In the genomic region with DNA sequence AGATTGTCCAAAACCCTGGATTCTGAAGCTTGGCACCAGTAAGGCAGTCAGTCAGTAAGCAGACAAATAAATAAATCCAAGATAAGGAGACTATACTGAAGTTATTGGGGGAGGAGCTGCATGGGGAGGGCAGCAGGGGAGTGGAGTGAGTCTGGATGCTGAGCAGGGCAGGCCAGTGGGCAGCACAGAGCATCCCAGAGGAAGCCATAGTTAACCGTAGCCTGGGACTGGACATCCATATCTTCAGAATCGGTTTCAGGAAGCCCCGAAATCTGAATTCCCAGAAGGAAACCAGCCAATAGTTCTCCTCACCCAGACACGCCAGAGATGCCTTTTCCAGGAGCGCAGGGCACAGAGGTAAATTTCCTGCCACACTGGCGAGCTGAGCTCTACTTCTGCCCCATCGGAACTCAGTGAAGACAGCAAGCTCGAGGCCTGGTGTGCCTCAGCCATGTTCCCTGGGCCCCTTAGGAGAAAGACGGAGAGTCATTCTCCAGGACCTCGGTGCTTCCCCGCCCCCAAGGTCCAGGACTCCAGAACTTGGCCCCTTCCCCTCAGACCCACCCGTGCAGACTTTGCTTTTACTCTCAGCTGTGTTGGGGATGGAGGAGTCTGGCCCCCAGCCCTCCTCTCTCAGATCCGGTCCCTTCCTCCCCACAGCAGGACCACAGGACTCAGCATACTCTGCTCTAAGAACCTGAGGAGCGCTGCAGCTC, we compare ENCODE assay signal across 9 mouse cellular contexts. TPM values are rescaled to one million over a fixed set of nuclear protein-coding genes. Genes with fewer than 3 reads are reported as not detected.
DNase-seq lines count a peak whose midpoint lies in the region; ATAC-seq lines count a peak whose summit lies in the region.
"Had no signal": no experiment of that assay in that cellular context is flagged by ENCODE, and none has a peak within 500 bp of the region (broad histone marks: within the 10 kb centered on the region; RNA-seq: fewer than 3 reads in every experiment).

No protein-coding gene starts in this region.

- ATAC-seq in kidney, embryonic 16.5 days (ENCODE audit: low FRiP score, low TSS enrichment), result no peak
- ATAC-seq in embryonic facial prominence, embryonic 12.5 days (ENCODE audit: insufficient number of reproducible peaks, insufficient read depth, low FRiP score, low TSS enrichment), result no peak
- ATAC-seq in intestine, embryonic 15.5 days, result no peak
- 0 out of 2 replicates have a peak, but pooled peaks have one; percentile 6 for ATAC-seq in neural tube, embryonic 13.5 days (ENCODE audit: low read depth)

- H3K4me2 ChIP-seq in kidney, embryonic 16.5 days (replicated peaks; ENCODE audit: low read depth, low read length), result peak overlapping the region; percentile 76
- peak overlapping the region; percentile 77 for H3K4me2 ChIP-seq in embryonic facial prominence, embryonic 12.5 days (replicated peaks)
- H3K4me2 ChIP-seq in intestine, embryonic 15.5 days (replicated peaks), result peak overlapping the region; percentile 76
- H3K4me2 ChIP-seq in neural tube, embryonic 13.5 days, result peak overlapping the region; percentile 94

- H3K9ac ChIP-seq in kidney, embryonic 16.5 days (replicated peaks; ENCODE audit: low read length), result peak overlapping the region; percentile 69
- peak overlapping the region; percentile 57 for H3K9ac ChIP-seq in embryonic facial prominence, embryonic 12.5 days
- H3K9ac ChIP-seq in intestine, embryonic 15.5 days, result peak overlapping the region; percentile 43
- peak overlapping the region; percentile 83 for H3K9ac ChIP-seq in neural tube, embryonic 13.5 days

- peak overlapping the region; percentile 57 for H3K4me3 ChIP-seq in kidney, embryonic 16.5 days (ENCODE audit: low read length)
- peak overlapping the region; percentile 52 for H3K4me3 ChIP-seq in embryonic facial prominence, embryonic 12.5 days
- H3K4me3 ChIP-seq in intestine, embryonic 15.5 days (replicated peaks), result peak overlapping the region; percentile 47
- H3K4me3 ChIP-seq in neural tube, embryonic 13.5 days, result peak overlapping the region; percentile 54

- peaks cover 24% of the 10 kb centered on the region for H3K4me1 ChIP-seq in kidney, embryonic 16.5 days (ENCODE audit: insufficient read depth, low read length)
- peaks cover 21% of the 10 kb centered on the region for H3K4me1 ChIP-seq in embryonic facial prominence, embryonic 12.5 days
- H3K4me1 ChIP-seq in intestine, embryonic 15.5 days (replicated peaks), result peaks cover 25% of the 10 kb centered on the region
- H3K4me1 ChIP-seq in neural tube, embryonic 13.5 days (replicated peaks), result peaks cover 47% of the 10 kb centered on the region

- H3K9me3 ChIP-seq in kidney, embryonic 16.5 days (ENCODE audit: low read length), result no peaks in the 10 kb centered on the region
- H3K9me3 ChIP-seq in embryonic facial prominence, embryonic 12.5 days, result no peaks in the 10 kb centered on the region
- no peaks in the 10 kb centered on the region for H3K9me3 ChIP-seq in intestine, embryonic 15.5 days
- H3K9me3 ChIP-seq in neural tube, embryonic 13.5 days, result no peaks in the 10 kb centered on the region
- H3K9me3 ChIP-seq: megakaryocyte, embryonic 14.5 days had no signal

- peaks cover 24% of the 10 kb centered on the region for H3K36me3 ChIP-seq in kidney, embryonic 16.5 days (ENCODE audit: insufficient read depth, low read length)
- peaks cover 34% of the 10 kb centered on the region for H3K36me3 ChIP-seq in embryonic facial prominence, embryonic 12.5 days
- H3K36me3 ChIP-seq in intestine, embryonic 15.5 days, result peaks cover 23% of the 10 kb centered on the region
- H3K36me3 ChIP-seq in neural tube, embryonic 13.5 days, result peaks cover 28% of the 10 kb centered on the region

- no peaks in the 10 kb centered on the region for H3K27me3 ChIP-seq in kidney, embryonic 16.5 days (ENCODE audit: insufficient read depth, low read length)
- H3K27me3 ChIP-seq in embryonic facial prominence, embryonic 12.5 days, result no peaks in the 10 kb centered on the region
- H3K27me3 ChIP-seq in intestine, embryonic 15.5 days (replicated peaks), result no peaks in the 10 kb centered on the region
- no peaks in the 10 kb centered on the region for H3K27me3 ChIP-seq in neural tube, embryonic 13.5 days

- no peak for DNase-seq in kidney, adult 9 months
- no peak for DNase-seq in left cerebral cortex, adult 8-10 months (ENCODE audit: low spot score in 2 of 2)
- DNase-seq in kidney, adult 8-10 months, result no peak
- DNase-seq in adrenal gland, adult 2 months, result no peak

- 46% methylated on average over 14 of the region's 14 CpGs for WGBS in kidney, embryonic 16.5 days
- WGBS in embryonic facial prominence, embryonic 12.5 days, result 31% methylated on average over 14 of the region's 14 CpGs
- 37% methylated on average over 14 of the region's 14 CpGs for WGBS in intestine, embryonic 15.5 days
- 41% methylated on average over 14 of the region's 14 CpGs for WGBS in neural tube, embryonic 13.5 days

- H3K27ac ChIP-seq in kidney, embryonic 16.5 days (ENCODE audit: low read length), result peak overlapping the region; percentile 28; the same call in 1 of the 2 replicates
- H3K27ac ChIP-seq in embryonic facial prominence, embryonic 12.5 days, result peak overlapping the region; percentile 92
- peak overlapping the region; percentile 84; the same call in 1 of the 2 replicates for H3K27ac ChIP-seq in intestine, embryonic 15.5 days
- peak overlapping the region; percentile 97 for H3K27ac ChIP-seq in neural tube, embryonic 13.5 days (replicated peaks)

RNA-seq across cellular contexts. Expression of a gene that starts 1.1 kb away (rescaled TPM):
- polyA plus RNA-seq in kidney, embryonic 16.5 days (2015; fragmentation: Nextera tagmentation; extraction: Ambion mirVana), result 22.4 and 23.8 TPM in 2 replicates
- 32.9 and 35.6 TPM in 2 replicates for polyA plus RNA-seq in embryonic facial prominence, embryonic 12.5 days (2016; fragmentation: Nextera tagmentation; extraction: Ambion mirVana)
- 16.1 and 16.5 TPM in 2 replicates for polyA plus RNA-seq in intestine, embryonic 15.5 days (2015; fragmentation: Nextera tagmentation; extraction: Ambion mirVana)
- polyA plus RNA-seq in neural tube, embryonic 13.5 days (2015; fragmentation: Nextera tagmentation; extraction: Ambion mirVana), result 47.3 and 54.9 TPM in 2 replicates
- 100 to 1,000 TPM in 1 of 4 experiments, 10 to 100 TPM in 3; 95.5 to 101 (median 98.3) TPM for total RNA-seq in left cerebral cortex, adult 8-10 months (2022)
- 10 to 100 TPM in 1 of 2 experiments, 1 to 10 TPM in 1; 7.3 to 13.5 TPM for total RNA-seq in adrenal gland, adult 2 months (2021)
- polyA plus RNA-seq in adrenal gland, adult 2 months (2012; rRNA removed), result 29.6 and 37.5 TPM in 2 replicates

RNA-seq across cellular contexts. Expression of a gene that starts 12.8 kb away (rescaled TPM):
- polyA plus RNA-seq in kidney, embryonic 16.5 days (2015; fragmentation: Nextera tagmentation; extraction: Ambion mirVana), result 681 and 701 TPM in 2 replicates
- polyA plus RNA-seq in embryonic facial prominence, embryonic 12.5 days (2016; fragmentation: Nextera tagmentation; extraction: Ambion mirVana), result 660 and 677 TPM in 2 replicates
- 449 and 456 TPM in 2 replicates for polyA plus RNA-seq in intestine, embryonic 15.5 days (2015; fragmentation: Nextera tagmentation; extraction: Ambion mirVana)
- polyA plus RNA-seq in neural tube, embryonic 13.5 days (2015; fragmentation: Nextera tagmentation; extraction: Ambion mirVana), result 612 and 623 TPM in 2 replicates
- 100 to 1,000 TPM; 153 to 178 (median 175) TPM for total RNA-seq in left cerebral cortex, adult 8-10 months (2022)
- 100 to 1,000 TPM; 166 to 234 TPM for total RNA-seq in adrenal gland, adult 2 months (2021)
- polyA plus RNA-seq in adrenal gland, adult 2 months (2012; rRNA removed), result 101 and 122 TPM in 2 replicates

RNA-seq across cellular contexts. Expression of a gene that starts 23.9 kb away (rescaled TPM):
- polyA plus RNA-seq in kidney, embryonic 16.5 days (2015; fragmentation: Nextera tagmentation; extraction: Ambion mirVana), result 109 TPM in 2 replicates
- polyA plus RNA-seq in embryonic facial prominence, embryonic 12.5 days (2016; fragmentation: Nextera tagmentation; extraction: Ambion mirVana), result 93.3 and 95.7 TPM in 2 replicates
- polyA plus RNA-seq in intestine, embryonic 15.5 days (2015; fragmentation: Nextera tagmentation; extraction: Ambion mirVana), result 89.9 and 99.6 TPM in 2 replicates
- 60.3 and 67.3 TPM in 2 replicates for polyA plus RNA-seq in neural tube, embryonic 13.5 days (2015; fragmentation: Nextera tagmentation; extraction: Ambion mirVana)
- total RNA-seq in left cerebral cortex, adult 8-10 months (2022), result 10 to 100 TPM; 23.6 to 42.1 (median 32.8) TPM
- total RNA-seq in adrenal gland, adult 2 months (2021), result 100 to 1,000 TPM; 105 to 130 TPM
- polyA plus RNA-seq in adrenal gland, adult 2 months (2012; rRNA removed), result 93.3 and 98.1 TPM in 2 replicates

RNA-seq across cellular contexts. Expression of a gene that starts 24.9 kb away (rescaled TPM):
- polyA plus RNA-seq in kidney, embryonic 16.5 days (2015; fragmentation: Nextera tagmentation; extraction: Ambion mirVana), result 56.1 and 61.9 TPM in 2 replicates
- polyA plus RNA-seq in embryonic facial prominence, embryonic 12.5 days (2016; fragmentation: Nextera tagmentation; extraction: Ambion mirVana), result 79.9 and 83.5 TPM in 2 replicates
- 37.3 and 43.6 TPM in 2 replicates for polyA plus RNA-seq in intestine, embryonic 15.5 days (2015; fragmentation: Nextera tagmentation; extraction: Ambion mirVana)
- polyA plus RNA-seq in neural tube, embryonic 13.5 days (2015; fragmentation: Nextera tagmentation; extraction: Ambion mirVana), result 17.3 and 17.4 TPM in 2 replicates
- total RNA-seq in left cerebral cortex, adult 8-10 months (2022), result 1 to 10 TPM; 2.3 to 5.1 (median 2.8) TPM
- 10 to 100 TPM; 20.1 to 20.3 TPM for total RNA-seq in adrenal gland, adult 2 months (2021)
- 40.4 and 50.3 TPM in 2 replicates for polyA plus RNA-seq in adrenal gland, adult 2 months (2012; rRNA removed)

RNA-seq across cellular contexts. Expression of a gene that starts 30.6 kb away (rescaled TPM):
- 0.10 and 0.24 TPM in 2 replicates for polyA plus RNA-seq in kidney, embryonic 16.5 days (2015; fragmentation: Nextera tagmentation; extraction: Ambion mirVana)
- polyA plus RNA-seq in embryonic facial prominence, embryonic 12.5 days (2016; fragmentation: Nextera tagmentation; extraction: Ambion mirVana), result 0.11 and 0.19 TPM in 2 replicates
- 0.14 TPM in 1 of 2 replicates, not detected in the other for polyA plus RNA-seq in intestine, embryonic 15.5 days (2015; fragmentation: Nextera tagmentation; extraction: Ambion mirVana)
- 0.22 TPM in 1 of 2 replicates, not detected in the other for polyA plus RNA-seq in neural tube, embryonic 13.5 days (2015; fragmentation: Nextera tagmentation; extraction: Ambion mirVana)
- total RNA-seq in left cerebral cortex, adult 8-10 months (2022), result 1 to 10 TPM; 2.0 to 2.5 (median 2.2) TPM
- not detected for total RNA-seq in adrenal gland, adult 2 months (2021)
- 0.13 and 0.31 TPM in 2 replicates for polyA plus RNA-seq in adrenal gland, adult 2 months (2012; rRNA removed)

Comparison
In these comparisons a context has a peak if more than half of its experiments do, and no peak if none do; other contexts are left out.
1. H3K27ac ChIP-seq: peak in every context shown above with its lines; median percentile 97 in neural tube, embryonic 13.5 days; 92 in embryonic facial prominence, embryonic 12.5 days; 84 in intestine, embryonic 15.5 days; 28 in kidney, embryonic 16.5 days.